Mouse (Mus musculus) c-Kit-positive CD71-positive TER-119-positive erythroid progenitor cells, embryonic 14.5 days (primary cell): Measurements from ENCODE around the gene Tubgcp3.
"Not testable (repeated sequence)": the region's sequence is repeated elsewhere in the genome, so short reads cannot be mapped to it uniquely, and the experiment has no call there.

Source experiments
- DNase-seq: peaks from one replicate; pipeline ENCODE4 v3.0.0-alpha.2; 2013; ENCODE audit warnings: low spot score

Tubgcp3 gene

DNA sequence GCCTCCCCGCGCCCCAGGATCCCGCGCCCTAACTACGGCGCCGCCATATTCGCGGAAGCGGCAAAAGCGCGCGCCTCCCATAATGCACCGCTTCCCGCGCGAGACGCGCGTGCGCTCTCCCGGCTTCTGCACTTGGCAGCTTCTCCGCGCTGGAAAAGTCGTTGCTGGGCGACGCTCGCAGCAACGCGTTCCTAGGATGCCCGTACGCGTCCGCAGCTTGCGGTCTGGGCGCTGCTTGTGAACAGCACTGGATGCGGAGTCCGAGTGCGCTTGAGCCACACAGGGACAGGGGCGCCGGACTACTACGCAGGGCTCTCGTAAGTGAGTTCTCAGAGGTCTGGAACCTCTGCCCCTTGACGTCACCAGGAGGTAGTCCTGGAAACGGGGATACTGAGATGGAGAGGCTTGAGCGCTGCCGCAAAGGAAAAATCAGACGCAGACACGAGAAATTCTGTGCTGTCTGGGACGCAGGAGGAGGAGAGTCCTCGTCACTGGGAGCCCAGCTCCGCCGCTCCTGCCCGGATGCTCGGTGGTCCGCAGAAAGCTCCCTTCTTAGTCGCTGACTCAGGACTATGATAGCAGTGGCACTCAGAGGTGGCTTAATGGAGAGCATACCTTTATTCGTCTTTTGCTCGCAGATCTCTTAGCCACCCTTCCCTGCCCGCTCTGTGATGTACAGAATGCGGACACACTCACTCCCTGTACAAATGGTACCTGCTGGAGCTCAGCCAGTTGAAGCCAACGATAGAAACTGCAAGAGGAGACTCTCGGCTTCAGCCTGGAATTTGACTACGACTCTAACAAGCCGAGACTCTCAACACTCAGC, at the start of gene Tubgcp3:
Gene Tubgcp3 (minus strand): TSS at position 193 of the 826 bp plus-strand sequence.
- peak; percentile 84 for DNase-seq

GRCm38 (mm10) chr8:12719091-12719490, 47.0 kb upstream of the Tubgcp3 start:
- DNase-seq = no peak

DNA sequence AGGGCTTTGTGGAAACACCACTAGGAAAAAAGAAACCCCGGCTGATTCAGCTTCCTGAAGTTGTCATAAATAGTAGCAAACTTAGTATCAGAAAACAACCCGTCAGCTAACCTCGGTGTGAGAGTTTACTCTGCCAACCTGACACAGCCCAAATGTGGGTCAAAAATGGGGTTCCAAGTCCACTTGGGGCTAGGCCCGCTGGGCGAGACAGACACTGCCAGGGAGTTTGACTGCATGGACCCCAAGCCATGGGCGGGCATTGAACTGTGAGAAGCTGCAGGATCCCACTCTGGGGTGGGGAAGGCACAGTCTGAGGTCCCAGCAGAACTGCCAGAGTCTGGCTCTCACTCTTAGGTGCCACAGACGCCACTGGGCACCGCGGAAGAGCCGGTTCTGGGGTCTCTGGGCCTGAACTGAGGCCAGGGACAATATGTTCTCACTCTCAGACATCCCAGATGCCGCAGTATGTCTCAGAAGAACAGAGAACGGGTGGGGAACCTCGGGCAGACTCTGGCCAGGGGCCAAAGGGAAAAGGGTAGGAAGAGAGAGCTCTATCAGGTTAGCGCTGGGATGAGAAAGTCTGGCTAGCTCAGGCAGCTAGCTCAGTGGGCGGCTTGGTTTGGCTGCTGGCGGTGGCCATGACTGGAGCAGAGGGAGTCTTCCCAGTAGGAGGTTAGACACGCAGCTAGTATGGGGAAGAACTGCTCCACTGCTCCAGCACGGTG, 44.0 kb upstream of the Tubgcp3 start:
- DNase-seq = no peak

DNA sequence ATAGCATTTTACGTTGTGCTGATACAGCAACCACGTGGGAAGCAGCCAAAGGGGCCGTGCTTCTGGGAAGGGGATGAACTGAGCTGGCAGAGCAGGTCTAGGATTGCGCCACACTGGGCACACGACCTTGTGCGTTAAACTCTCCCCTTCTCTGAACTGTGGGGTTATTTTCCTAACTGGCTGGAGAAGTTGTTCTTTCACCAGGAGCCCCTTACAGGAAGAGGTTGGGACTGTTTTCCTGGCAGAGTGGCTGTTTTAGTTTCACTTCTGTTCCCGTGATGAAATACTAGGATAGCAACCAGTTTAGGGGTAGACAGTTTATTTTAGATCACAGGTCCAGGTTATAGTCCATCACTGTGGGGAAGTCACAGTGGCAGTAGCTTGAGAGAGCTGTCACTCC, 39.6 kb upstream of the Tubgcp3 start:
- no peak for DNase-seq

GRCm38 (mm10) chr8:12703597-12703996, 31.5 kb upstream of the Tubgcp3 start:
- DNase-seq = no peak

GRCm38 (mm10) chr8:12702290-12702689, 30.2 kb upstream of the Tubgcp3 start:
- no peak for DNase-seq

- no peak for DNase-seq
Measured at GRCm38 (mm10) chr8:12698660-12699277, 26.7 kb upstream of the Tubgcp3 start.

DNA sequence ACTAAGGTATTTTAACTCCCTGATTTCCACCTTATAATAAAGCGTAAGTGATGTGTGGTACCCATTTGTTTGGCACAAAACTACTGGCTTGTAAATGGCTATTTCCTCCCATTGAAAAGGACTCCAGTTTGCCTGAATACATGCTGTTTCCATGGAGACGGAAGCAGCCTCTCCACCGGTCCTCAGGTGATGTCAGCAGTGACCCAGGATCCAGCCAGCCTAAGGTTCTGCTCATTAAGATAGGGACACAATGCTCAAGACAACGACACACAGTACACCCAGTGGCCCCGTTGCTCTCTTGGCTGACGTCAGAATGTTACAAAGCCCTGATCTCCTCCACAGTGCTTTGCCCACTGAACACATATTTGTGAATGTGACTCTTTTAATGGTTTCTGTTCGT, 16.8 kb upstream of the Tubgcp3 start:
- DNase-seq = no peak

DNA sequence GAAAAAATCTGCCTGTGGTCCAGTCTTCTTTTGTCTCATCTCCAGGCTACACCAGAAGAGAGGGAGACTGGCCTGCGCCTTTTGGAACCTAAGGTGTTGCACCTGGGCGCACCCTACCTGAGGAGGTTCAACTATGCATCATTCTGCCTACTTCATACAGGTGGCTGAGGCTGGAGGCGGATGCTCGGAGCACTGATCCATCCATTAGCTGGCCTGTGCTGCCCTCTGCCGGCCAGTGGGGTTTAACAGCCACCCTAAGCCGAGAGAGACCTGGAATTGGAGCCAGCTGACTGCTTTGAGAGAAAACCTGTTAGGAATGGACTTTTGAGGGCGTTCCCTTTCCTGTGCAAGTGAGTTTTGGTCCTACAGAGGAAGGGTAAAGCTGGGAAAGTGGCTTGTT, 5.5 kb upstream of the Tubgcp3 start:
- DNase-seq = peak; percentile 64

DNA sequence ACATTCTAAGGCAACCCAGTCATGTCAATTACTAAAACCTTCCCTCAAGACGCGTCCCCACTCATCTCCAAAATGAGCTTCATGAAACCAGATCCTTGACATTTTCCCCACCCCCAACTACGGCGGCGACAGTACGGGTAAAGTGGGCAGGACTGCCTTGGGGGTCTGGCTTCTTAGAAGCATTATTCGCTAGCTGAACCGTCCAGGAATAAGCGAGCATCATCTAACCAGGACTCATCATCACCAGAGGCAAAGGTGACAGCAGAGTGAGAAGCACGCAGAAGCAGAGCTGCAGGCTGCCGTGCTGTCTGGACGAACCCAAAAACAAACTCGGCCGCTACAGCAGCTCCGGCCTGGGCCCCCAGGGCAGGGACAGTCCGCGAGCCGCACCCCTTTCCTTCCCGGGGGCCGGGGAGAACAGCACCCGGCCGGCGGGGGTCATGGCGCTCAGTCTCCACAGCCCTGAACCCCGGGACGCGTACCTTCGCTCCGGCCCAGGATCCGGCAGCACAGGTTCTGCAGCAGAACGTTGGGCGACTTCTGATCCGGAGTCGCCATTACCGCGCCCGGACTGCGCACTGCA, 484 bp downstream of the Tubgcp3 start:
- DNase-seq = peak; percentile 33

- peak; percentile 76 for DNase-seq
Measured at GRCm38 (mm10) chr8:12670965-12671364, 1.1 kb downstream of the Tubgcp3 start.

- no peak for DNase-seq
Measured at GRCm38 (mm10) chr8:12668832-12669231, 3.2 kb downstream of the Tubgcp3 start.

GRCm38 (mm10) chr8:12666530-12666929, 5.5 kb downstream of the Tubgcp3 start:
- not testable (repeated sequence) for DNase-seq

GRCm38 (mm10) chr8:12663105-12663456, 9.0 kb downstream of the Tubgcp3 start:
- DNase-seq = no peak

DNA sequence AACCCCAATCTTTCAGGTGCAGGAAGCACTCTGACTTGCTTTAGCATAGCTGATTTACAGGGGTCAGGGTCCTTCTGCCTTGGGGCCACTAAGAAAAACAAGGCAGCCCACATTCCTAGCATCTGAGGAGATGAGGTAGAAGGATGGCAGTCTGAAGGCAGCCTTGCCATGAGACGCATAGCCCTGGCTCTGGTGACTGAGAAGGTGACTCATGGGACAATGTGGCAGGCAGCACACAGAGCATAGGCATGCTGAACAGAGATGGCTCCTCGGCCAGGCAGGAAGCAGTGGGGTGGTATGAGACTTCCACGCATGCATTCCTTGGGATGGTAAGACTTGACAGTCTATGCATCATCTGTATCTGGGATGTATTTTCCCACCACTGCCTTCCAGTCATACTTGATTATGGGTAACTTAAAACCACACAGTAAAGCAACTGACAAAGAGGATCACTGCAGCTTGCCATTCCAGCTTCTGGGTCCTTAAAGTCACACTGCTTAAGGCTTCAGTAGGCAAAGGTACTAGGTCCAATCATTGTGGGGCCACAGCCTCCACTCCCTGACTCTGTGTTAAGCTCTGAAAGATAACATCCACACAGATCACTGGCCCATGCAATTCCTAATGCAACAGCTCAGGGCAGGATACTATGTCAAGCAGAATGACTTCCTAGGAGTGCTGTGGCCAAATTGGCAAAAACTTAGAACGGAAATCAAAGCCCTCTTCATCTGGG, 9.5 kb downstream of the Tubgcp3 start:
- DNase-seq = no peak

- DNase-seq = no peak
Measured at GRCm38 (mm10) chr8:12657411-12657810, 14.6 kb downstream of the Tubgcp3 start.

DNA sequence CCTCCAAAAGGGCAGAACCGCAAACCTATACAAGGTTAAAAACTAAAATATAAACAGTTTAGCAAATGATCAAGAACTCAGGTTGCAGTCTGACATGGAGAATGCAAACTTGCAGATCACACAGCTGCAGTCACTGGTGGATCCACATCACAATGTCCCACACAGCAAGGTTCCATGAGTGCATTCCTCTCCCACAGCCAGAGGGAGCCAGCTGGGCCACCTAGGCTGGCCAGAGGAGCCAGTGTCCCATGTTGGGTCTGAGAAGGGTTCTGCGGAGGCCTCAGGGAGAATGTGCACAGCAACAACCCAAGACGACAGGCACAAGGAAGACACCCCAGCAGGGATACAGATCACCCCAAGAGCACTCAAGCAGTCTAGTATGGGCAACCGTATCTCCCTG, 20.8 kb downstream of the Tubgcp3 start:
- DNase-seq = no peak

GRCm38 (mm10) chr8:12650495-12650894, 21.6 kb downstream of the Tubgcp3 start:
- DNase-seq = no peak

- no peak for DNase-seq
Measured at GRCm38 (mm10) chr8:12648951-12649350, 23.1 kb downstream of the Tubgcp3 start.

- no peak for DNase-seq
Measured at GRCm38 (mm10) chr8:12646536-12646935, 25.5 kb downstream of the Tubgcp3 start.

DNA sequence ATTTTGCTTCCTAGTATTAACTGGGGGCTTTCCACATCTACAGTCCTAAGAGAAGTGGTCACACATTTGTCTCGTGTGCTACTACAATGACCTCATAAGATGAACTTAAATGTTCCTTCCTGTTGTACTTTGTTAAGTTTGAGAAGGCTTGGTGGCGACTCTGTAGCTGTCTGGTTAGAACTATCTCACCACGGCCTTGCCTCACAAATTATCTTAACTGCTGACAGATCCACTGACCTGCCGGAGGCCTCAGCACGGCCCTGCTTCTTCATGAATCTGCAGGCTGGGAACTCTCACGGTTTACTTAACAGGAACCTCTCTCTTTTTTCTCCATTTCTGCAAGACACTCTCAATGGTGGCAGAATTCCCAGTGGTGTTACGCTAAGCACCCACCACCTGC, 27.2 kb downstream of the Tubgcp3 start:
- DNase-seq = peak; percentile 25

- DNase-seq = no peak
Measured at GRCm38 (mm10) chr8:12644341-12644740, 27.7 kb downstream of the Tubgcp3 start.
